Mouse (Mus musculus) left cerebral cortex, adult 9 months (tissue): ENCODE measurements around the gene 6030458C11Rik.

Experiments used
- DNase-seq, 2 experiments: peaks; one replicate each; pipeline ENCODE4 v3.0.0; 2022; ENCODE audit warnings: low spot score in 2 of 2

6030458C11Rik gene

DNA sequence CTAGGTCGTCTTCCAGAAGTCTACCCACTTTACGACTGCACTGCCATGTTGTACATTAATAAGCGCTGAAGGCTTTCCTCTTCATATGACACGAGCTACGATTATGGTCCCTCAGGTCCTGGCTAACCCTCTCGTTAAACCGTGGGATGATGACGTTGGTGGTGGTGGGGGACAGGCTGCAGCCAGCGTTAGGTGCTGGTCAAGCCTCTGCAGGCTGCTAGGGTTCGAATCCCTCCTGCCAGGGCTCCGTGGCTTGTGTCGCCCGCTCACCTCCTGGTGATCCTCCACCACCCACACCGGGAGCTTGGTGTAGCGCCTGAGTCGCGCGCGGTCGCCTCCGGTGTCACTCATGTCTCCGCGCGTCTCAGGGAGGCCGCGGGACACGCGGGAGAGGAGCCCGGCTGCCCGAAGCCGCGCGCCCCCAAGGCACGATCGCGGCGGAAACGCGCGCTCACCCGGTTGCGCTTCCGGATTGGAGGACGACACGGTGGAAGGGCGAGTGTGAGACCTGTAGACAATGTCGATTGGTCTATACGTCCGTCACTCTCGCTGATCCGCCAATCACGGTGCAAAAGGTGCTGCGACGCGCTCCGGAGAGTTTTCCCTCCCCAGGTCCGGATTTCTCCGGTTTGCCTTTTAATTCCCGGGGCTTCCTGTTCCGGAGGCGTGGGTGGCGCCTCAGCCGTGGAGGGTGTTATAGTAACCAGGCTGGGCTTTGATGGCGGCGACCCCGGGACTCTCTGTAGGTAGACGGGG, at the start of gene 6030458C11Rik, which contains the start of gene Drosha:
Gene 6030458C11Rik, minus strand, starts transcription at position 453 of the 756 bp plus-strand sequence.
Gene Drosha, plus strand, starts transcription at position 619 of the 756 bp plus-strand sequence.
- peak; percentile 94 to 99 for DNase-seq

DNA sequence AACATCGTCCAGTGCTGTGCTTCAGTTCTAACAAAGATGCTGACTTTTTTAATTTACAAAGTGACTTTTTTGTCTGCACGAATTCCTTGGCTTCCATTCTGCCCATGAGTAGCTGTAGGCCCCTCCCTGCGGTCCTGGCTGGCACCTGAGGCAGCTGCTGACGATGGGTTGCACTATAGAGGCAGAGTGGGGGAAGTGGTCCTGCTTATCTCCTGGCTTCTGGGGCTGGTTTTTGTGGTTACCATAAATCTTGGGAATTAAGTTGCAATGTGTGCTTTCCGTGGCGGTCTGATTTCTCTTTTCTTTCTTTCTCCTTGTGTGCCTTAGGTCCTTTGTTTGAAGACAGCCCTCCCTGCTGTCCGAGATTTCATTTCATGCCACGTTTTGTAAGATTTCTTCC, 42.8 kb upstream of the 6030458C11Rik start:
- DNase-seq, result no peak

DNA sequence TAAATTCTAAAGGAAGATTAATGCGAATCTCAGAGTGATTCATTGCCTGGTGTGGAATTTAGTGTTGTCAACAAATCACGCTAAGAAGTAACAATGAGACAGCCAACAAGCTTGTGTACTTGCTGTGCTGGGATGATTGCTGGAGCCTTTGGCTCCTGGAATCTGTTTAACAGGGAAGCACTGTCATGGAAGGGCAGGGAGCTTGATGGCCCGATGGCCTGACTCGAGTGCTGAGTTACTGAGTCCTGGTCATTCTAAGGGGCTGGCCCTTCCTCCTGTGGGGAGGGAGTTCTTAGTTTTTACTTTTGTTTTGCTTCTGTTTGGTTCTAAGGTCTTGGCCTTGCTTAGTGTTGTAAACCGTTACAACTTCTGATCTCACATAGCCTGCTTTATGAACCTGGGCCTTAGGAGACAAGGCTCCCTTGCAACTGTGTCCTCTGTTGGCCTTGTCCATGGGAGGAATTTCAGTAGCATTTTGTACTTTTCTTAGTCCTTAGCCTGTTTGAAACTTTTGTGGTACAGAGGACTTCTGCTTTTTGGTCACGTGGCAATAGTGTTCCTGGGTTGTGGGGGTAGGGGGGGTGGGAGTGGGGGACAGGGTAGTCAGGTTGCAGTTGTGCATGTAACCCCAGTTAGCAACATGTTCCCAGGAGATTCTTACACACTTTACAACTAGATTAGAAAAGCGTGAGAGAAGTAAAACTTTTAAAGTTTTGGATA, 41.3 kb upstream of the 6030458C11Rik start:
- DNase-seq, result no peak

DNA sequence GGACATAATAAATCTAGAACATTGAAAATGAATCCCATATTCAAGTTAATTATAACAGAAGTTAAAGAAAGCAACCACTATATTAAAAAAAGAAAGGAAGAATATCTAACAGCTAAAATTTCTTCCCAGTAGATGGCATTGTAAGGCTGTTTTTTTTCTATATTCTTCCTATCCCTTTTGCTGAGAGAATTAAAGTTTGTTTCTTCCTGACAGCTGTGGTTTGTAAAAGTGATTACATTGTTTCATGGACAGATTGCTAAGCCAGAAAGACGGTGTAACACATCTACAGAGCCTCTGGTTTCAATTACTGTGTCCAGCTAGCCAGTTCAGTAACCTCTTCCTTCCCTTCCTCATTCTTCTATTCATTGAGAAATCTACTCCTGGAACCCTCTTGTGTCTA, 39.2 kb upstream of the 6030458C11Rik start:
- DNase-seq, result no peak

DNA sequence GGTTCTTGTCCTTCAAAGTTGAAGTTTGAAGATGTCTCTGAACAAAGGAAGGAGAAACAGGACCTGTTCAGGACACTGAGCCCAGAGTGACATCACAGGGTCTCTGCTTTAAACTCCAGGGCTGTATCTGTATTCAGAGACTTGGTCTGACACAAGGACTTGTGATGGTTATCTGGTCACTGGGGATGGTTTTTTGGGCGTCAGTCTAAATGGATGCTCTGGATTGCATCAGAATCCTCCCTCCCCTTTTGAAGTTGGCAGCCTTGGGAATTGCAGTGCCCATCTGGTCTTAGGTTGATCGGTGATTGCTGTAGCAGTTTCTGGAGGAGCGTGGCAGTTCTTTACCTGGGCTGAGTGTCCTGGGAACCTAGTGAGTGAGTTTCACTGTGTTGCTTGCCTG, 37.6 kb upstream of the 6030458C11Rik start:
- no peak for DNase-seq

DNA sequence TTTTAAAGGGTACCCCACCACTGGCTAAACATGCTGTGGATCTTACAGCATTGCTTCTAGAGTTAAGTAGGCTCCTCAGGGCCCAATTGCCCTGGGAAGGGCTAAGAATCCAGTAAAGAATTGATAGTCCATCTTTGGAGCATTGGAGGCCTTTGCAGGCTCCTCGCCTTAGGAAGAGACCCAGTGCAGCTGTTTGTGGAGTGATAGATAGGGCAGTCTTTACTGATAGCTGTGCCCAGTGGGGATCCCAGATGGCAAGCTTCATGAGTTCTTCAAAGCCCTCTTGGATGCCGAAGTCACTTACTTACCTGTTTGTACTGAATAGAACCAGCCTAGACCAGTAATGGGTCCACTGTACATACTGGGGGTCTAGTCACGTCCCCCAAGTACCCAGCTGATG, 34.2 kb upstream of the 6030458C11Rik start:
- DNase-seq, result no peak

DNA sequence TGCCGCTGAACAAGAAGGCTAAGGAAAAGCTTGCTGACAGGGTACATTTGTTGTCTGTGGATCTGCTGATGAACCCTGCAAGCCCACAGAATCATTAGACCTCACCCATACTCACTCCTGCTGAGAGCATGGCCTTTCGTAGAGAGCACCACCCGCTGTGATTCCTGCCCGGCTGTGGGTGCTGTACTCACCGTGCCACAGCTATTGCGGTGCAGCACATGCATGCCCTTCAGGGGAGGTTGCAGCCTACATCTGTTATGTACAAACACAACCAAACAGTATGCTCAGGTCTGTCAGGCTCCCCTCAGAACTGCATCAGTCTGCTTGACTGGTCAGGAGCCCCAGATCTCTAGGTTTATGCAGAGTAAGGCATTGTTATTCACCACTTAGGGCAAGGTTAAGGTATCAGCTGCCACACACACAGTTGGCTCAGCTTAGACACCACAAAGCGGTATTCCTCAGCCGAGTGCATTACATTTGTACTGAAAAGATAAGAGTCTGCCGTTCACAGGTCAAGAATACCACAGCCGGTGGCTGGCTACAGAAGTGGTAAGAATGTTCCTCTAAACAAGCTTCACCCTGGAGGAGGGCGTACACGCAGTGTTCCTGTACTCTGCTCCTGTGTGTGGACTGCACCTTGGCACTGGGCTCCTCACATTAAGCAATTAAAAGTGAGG, 33.5 kb upstream of the 6030458C11Rik start:
- DNase-seq, result no peak

DNA sequence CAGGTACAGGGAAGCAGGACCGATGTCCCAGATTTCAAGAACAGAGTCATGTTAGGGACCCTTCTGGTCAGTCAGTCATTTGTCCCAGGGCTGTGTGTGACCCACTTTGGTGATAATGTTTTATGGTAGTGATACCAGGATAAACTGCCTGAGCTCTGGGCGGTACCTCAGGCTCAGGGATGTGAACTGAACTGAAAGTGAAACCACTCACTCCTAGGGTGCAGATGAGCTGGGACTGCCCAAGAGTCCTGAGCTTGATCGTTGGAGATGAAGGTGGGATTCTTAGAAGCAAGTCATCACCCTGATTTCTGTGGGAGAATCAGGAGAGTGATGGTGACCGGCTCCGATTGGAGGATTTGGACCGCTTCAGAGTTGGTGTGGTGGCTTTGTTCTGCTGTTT, 32.3 kb upstream of the 6030458C11Rik start:
- DNase-seq, result no peak

DNA sequence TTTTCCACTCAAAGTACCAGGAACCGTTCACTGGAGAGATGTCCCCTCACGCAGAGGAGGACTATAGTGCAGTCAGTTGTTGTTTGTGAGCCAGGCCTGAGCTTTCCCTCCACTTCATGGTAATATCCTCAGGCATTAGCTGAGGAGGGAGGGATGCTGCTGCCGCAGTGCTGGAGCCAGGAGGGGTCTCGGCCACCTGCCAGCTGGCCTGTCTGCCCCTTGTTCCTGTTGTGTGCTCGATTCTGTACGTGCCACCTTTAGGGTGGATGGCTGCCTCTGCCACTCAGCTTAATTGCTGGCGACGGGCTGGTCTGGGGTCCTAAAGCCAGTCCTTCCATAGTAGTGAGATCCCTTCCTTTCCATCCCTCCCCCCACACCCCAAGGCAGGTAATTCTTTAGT, 29.0 kb upstream of the 6030458C11Rik start:
- no peak for DNase-seq

DNA sequence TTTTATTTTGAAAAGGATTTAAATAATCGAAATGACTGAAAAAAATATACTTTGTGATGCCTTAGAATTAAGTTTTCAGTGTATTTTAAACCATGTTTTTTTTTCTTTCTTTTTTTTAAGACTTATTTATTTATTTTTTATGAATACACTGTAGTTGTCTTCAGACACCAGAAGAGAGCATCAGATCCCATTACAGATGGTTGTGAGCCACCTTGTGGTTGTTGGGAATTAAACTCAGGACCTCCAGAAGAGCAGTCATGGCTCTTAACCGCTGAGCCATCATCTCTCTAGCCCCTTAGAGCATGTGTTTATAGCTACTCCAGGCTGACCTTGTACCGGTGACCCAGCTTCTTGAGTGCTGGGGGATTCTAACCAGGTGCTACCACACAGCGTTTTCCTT, 24.9 kb upstream of the 6030458C11Rik start:
- DNase-seq, result no peak

DNA sequence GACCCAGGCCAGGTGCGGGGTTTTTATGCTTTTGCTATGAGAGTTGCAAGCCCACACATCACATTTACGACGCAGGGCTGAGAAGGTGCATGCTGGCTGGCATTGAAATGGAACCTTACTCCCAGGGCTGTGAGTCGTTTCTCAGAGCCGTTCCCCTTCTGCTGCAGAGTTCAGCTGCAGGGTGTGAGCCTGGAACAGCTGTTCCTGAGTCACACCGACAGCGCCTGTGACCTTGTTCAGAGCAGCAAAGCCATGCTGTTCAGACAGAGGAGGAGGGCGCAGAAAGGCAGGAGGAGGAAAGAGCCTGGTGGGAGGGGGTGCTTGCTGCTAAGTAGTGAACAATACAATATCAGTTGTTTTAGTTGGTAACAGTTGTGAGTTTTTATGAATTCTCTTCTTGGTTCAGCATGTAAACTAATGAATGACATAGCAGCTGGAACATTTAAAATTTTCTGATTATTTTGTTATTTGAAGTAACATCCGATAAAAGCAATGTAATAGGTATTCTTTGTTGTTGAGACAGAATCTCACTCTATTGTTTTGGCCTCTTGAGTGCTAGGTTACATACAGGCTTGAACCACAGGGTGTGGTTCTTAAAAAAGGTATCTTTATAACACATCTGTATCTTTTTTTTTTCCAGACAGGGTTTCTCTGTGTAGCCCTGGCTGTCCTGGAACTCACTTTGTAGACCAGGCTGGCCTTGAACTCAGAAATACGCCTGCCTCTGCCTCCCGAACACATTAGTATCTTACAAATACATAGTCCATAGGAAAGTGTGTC, 23.9 kb upstream of the 6030458C11Rik start:
- no peak for DNase-seq

DNA sequence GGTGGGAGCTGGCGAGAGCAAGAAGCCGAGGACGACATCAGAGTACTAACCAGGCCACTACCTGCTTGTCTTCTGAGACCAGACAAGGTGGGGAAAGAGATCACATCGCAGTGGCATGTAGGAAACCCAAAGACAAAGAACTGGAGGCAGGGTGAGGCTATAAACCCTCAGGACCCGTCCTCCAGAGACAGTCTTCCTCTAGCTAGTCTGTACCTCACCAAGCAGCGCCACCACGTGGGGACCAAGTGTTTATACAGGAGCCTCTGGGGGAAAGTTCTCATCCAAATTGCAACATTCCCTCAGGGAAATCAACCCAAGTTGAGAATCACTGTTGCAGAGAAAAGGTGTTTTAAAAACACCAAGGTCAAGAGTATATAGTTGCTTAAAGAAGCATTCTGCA, 18.4 kb upstream of the 6030458C11Rik start:
- no peak for DNase-seq

DNA sequence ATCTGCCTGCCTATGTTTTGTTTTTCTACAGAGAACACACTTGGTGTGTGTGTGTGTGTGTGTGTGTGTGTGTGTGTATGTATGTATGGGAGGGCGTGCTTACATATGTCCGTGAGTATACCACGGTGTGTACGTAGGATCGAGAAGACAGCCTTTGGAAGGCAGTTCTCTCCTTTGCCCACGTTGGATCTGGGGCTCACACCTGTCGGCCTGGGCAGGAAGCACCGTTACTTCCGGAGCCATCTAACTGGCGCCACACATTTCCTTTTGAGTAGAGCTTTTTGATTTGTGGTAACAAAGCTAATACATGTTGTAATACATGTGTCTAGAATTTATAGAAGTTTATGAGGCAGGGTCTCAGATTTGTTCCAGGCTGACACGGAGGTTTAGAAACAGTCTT, 16.3 kb upstream of the 6030458C11Rik start:
- no peak for DNase-seq

DNA sequence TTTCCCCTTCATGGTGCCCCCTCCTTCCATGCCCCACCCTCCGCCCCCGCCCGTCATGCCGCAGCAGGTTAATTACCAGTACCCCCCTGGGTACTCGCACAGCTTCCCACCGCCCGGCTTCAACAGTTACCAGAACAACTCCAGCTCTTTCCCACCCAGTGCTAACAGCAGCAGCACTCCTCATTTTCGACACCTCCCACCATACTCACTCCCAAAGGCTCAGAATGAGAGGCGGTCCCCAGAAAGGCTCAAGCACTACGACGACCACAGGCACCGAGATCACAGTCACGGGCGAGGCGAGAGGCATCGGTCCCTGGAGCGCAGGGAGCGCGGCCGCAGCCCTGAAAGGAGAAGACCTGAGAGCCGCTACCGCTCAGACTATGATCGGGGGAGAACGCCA, 9.8 kb upstream of the 6030458C11Rik start:
- DNase-seq, result no peak

DNA sequence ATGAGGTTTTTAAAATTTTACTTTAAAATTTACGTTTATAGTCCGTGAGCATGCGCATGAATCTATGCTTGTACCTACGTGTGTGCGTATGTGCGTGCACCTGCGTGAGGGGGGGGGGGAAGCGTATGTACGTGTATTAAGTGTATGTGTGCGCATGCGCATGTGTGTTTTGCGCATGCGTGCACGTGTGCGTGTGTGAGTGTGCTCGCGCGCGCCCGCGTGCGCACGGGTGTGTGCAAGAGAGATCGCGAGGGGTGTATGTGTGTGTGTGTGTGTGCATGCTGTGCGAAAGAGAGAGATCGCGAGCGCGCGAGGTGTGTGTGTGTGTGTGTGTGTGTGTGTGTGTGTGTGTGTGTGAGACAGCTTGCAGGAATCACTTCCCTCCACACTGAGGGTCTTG, 8.9 kb upstream of the 6030458C11Rik start:
- DNase-seq, result no peak

DNA sequence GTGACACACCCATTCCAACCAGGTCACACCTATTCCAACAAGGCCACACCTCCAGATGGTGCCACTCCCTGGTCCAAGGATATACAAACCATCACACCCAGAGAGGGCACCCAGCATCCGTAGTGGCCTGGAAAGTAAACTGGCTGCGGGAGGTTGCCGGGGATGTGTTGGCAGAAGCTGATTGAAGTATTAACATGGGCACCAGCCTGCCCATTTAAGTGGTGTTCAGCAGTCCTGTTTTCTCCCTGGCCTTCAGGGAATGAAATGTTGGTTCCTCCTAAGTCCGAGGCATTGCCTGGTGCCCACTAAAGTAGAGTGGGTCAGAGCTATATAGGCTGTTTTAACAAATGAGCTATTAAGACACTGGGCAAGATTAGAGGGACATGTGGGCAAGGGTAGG, 8.2 kb upstream of the 6030458C11Rik start:
- DNase-seq, result no peak

DNA sequence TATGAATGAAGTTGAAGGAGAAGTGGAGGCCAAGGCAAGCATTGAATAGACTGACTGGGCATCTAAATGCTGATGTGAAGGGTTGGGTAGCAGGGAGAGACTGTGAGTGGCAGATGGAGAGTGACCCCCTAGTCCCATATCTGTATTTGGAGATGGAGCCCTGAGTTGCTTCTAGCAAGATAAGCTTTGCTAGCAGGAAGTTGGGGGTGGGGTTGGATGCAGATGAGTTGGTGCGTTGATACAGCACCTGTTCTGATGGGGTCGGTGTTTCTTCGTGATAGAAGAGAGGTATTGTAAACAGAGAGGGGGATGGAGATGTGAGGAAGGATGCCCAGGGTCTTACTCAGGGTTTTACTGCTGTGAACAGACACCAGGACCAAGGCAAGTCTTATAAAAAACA, 5.4 kb upstream of the 6030458C11Rik start:
- DNase-seq, result no peak

DNA sequence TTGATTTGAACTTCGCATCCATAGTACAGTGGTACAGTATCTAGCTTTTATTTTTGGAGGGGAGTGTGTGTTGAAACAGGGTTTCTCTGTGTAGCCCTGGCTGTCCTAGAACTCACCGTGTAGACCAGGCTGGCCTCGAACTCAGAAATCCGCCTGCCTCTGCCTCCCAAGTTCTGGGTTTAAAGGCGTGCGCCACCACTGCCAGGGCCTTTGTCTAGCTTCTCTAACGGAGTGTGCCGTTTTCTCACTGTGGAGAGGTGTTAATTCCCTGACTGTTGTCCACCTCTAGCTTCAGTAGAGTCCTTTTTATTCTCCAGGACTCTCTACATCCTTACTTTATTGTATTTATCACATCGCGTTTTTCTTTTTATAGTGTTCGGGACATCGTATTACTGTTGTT, 959 bp upstream of the 6030458C11Rik start:
- DNase-seq, result no peak

DNA sequence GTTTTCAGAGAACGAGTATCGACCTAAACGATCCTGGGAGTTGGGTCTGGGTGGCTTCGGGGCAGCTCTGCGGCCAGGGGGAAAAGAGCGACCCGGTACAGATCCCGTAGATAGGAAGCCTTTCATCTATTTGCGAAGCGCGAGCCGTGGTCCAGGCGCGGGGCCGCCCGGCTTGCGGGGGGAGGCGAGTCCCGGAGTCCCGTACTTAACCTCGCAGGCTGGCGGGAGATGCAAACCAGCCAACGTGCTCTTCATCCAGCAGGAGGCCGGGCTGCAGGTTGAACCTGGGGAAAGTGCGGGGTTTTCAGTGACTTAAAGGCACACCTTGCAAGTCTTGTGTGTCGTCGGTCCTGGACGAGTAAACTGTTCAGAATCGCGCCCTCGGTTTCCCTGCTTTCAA, 516 bp upstream of the 6030458C11Rik start:
- no peak for DNase-seq

DNA sequence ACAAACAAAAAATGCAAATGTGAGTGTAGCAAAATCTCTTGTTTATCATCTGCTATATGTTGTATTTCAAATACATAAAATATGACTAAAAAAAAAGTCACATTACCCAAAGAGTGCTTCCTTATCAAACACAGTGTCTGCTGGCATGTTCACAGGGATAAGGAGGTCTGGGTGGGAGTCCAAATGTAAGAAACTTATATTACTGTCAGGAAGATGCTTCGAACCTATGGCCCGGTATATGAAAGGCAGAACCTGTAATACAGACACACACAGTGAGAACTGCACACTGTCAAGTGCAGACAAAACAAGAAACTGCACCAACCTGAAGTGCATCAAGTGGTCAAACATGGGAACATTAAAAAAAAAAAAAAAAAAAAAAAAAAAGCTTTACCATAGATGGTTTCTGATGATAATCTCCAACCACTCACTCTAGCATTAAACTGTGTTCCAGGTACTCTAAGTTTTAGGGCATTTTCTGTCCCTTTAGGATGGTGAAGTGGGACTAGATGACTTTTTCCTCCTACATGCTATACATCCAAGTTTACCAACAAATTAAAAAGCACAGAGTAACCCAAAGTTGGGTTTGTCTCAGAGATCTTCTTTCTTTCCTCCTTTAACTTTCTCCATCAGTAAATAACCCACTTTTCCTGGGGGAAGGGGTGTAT, 862 bp downstream of the 6030458C11Rik start:
- no peak for DNase-seq
